Mouse (Mus musculus): ENCODE measurements around the gene Slfn14.
"Not testable (repeated sequence)": the region's sequence is repeated elsewhere in the genome, so short reads cannot be mapped to it uniquely, and the experiment has no call there.

The Slfn14 gene

DNA sequence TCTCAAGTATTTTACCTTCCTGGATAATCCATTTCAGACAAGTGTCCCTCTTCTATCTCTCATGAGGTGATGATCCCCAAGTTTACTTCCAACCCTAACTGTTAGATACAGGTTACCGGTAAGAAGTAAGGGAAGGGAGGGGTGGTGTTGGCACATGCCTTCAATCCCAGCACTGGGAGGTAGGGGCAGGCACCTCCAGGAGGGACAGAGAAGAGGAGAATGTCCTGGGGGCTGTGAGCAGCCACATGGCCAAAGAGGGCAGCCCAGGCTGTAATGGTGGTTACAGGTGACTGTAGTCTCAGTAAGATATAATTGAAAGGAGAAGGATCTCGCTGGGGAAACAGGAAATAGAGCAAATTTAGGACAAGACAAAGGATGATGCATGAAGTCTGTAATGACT, 4.4 kb downstream of the Slfn14 start:
- DNase-seq (ENCODE audit: low read depth) = no peak

DNA sequence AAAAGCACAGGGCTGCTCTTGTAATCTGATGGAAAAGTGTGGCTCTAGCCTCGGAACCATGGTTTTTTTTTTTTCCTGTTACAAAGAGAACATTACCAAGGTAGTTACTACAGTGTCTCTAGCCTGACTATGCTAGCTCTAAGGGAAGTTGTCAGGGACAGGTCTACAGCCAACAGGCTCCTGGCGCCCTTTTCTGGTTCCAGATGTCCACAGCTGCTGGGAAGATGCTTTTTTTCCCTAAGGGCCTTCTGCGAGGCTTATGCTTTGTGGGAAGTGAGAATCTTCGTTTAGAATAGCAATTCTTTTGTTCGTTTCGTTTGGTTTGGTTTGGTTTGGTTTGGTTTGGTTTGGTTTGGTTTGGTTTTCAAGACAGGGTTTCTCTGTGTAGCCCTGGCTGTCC, 6.8 kb downstream of the Slfn14 start:
- no peak for DNase-seq (ENCODE audit: low read depth)

DNA sequence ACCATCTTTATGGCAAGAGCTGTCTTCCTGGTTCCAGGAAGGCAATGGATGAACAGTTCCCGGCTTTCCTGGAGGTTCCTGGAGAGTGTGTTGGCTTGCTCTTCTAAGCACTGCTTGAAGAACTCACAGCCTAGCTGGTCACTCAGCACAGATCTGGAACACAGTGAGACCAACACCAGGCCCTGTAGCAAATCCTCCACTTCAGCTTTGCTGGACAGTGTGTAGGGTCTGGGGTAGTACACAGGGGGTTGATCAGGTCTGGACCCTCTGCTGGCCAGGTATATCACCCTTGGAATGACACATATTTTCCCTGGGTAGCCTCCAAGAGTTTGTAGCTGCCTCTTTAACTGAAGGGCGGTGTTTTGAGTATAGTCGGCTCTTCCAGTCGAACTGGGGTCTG, 7.5 kb downstream of the Slfn14 start:
- DNase-seq (ENCODE audit: low read depth) = no peak

DNA sequence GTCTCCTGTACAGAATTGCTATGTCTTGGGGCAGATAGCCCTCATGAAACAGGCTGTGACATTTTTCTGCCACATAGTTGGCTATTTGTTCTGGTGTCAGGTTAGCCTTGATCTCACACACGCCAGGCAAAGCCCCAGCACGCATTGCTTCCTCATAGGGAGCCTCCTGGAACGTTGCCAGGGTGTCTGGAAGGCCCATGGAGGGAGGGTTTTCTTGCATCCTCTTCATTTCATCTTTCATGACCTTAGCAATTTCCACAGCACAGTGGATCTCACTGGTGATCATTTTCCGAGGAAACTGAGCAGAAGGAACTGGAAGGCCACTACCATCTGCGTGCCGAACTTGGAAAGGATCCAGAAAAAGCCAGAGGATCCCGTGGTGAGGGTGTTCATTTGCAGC, 10.3 kb downstream of the Slfn14 start:
- DNase-seq (ENCODE audit: low read depth) = no peak

DNA sequence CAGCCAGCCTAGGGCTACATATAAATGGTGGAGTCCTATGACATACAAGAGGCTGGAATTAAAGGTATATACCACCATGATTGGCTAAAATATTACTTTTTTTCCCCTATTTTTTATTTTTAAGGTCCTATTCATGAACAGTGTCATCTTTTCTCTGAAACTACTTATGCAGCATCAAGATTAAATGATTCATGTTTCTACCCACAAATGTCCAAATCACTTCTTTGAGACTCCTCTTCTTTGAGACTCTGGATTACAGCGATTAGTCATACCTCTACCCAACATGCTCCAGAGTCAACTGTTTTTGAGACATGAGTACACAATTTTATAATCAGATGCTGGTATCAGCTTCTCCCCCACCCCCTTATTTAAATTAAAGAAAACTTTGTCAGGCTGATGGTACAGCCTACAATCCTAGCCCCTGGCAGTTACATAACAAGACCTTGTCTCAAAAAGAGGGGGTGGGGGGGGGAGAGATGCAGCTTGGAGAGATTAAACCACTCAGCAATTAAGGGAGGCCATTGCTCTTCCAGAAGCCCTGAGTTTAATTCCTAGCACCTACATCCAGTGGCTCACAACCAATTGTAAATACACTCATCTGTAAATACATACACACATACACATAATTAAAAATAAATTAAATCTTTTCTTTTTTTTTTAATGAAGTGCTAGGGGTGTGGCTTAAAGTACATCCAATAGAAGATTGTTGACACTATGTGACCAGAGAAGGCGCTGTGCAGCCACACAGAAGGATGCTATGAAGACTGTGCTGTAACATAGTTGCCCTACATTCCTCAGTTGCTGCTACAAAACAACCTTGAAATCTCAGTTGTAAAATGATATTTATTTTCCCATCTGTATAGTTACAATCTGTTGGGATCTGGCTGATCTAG, 14.3 kb downstream of the Slfn14 start:
- DNase-seq (ENCODE audit: low read depth) = peak; percentile 65

DNA sequence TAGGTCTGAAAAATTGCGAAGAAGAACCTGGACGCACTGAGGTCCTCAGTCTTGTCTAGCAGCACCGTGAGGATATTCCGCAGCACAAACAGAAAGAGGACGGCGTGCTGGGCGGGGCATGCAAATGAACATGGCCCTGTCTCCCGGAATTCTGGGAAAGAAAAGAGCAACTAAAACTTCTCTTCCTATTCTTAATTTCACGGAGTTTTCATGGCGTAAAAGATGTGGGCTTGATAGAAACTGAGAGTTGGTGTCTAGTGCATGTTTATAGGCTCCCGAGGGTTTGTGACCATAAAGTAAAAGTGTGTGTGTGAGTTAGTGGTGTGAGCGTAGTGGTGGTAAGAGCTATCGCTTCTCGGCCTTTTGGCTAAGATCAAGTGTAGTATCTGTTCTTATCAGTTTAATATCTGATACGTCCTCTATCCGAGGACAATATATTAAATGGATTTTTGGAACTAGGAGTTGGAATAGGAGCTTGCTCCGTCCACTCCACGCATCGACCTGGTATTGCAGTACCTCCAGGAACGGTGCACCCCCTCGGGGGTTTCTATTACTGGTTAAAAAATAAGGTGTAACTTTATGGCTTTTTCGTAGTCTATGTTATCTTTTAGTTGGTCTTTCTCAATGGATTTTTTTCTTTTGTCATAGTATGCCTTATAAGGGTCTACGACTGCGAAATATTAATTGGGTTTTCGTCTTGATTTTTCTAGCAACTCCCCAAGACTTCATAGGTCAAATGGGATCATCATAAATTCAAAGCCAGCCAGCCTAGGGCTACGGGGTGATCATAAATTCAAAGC, 15.2 kb downstream of the Slfn14 start:
- DNase-seq (ENCODE audit: low read depth) = peak; percentile 98

DNA sequence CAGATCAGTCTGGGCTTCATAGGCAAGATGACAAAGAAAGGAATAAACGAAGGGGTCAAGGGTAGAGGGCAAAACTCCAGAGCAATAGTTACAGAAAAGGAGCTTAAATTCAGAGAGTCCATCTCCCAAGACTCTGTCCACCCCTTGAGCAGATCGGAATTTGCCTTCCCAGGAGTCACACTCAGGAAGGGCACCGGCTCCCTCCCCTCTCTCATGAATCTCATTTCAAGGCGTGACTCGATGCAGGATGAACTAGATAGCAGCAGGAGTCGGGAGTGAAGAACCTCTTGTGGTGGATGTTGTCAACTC, 15.7 kb downstream of the Slfn14 start:
- DNase-seq (ENCODE audit: low read depth) = no peak

DNA sequence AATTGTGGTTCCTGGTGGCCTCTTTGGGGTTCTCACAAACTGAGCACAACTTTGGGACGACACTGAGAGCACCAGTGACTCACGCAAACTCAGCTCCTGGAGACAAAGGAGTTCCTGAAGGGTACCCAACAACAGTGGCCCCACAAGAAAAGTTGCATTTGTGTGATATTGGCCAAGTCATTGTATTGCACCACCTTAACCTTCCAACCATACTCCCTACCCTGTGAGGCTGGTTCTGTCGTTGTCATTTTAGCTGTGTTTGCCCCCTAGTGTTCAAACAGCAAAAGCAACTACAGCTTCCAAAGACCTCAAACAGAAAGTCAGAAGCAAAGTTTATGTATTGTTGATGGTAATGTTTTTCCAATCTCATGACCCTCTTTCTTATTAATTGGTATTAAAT, 23.4 kb downstream of the Slfn14 start:
- peak; percentile 87 for DNase-seq (ENCODE audit: low read depth)

DNA sequence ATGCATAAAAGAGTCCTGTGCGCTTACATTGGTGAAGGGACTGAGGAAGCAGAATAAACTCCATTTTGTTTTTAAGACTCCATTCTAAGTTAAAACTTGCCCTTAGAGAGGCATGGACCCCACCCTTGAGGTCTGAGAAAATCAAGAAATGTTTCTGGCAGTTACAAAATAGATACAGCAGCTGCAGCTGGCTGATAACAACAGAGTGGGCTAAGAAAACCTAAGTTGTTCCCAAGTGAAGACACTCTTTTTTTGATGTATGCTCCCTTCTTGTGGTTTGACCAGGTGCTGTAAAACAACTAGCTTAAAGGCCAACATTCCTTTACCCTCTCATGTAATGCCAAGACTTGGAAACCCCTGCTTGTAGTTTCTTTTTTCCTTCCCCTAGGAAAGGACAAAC, 23.9 kb downstream of the Slfn14 start:
- peak; percentile 16 for DNase-seq (ENCODE audit: low read depth)

DNA sequence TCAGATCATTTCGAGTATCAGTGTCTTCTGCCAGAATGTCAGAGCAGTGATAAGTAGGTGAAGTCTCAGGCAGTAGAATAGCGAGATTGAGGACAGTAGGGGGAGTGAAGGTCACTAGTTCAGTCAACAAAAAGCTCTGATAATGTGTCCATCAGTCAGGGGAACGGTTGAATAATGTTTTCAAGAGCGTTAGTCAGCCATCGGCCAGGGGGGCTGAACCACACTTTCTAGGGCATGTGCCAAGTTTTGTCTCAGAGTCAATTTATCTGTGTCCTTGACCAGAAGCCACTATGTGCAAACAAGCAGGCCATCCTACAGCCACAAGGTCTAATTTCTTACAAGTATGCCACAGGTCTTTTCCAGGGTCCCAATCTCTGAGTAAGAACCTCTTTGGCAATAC, 29.3 kb downstream of the Slfn14 start:
- DNase-seq (ENCODE audit: low read depth) = peak; percentile 51

DNA sequence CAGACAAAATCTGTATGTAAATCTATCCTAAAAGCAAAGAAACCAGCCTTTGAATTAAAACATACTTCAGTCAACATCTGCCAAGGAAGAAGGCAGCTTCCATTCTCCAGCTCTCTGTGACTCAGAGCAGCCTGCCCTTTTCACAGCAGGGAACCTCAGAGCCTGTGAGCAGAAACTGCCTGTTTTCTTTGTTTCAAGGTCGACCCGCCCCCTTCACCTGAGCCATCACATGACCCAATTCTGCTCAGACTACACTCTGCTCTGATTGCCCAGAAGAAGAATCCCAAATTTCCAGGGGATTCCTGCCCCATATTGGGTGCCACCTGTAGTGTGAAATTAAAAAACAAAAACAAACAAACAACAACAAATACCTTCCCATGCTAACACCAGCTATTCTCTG, 46.7 kb downstream of the Slfn14 start:
- no peak for DNase-seq (ENCODE audit: low read depth)

DNA sequence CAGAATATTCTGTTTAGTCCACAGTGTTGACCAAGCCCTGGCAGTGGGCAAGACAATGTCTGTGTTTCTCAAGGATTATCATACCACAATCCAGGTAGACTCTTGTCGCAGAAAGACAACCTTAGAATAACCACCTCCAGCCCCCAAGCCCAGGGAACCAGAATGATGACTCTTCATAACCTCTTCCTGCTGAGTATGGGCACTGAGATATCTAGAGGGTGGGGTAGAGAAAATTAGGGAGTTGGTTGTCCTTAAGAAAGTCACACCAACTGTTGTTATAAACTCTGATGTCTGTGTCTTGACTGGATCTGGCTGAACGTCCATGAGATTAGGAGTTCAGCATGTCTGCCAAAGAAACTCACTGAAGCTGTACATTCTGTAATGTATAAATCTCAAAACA, 48.1 kb downstream of the Slfn14 start:
- no peak for DNase-seq (ENCODE audit: low read depth)

DNA sequence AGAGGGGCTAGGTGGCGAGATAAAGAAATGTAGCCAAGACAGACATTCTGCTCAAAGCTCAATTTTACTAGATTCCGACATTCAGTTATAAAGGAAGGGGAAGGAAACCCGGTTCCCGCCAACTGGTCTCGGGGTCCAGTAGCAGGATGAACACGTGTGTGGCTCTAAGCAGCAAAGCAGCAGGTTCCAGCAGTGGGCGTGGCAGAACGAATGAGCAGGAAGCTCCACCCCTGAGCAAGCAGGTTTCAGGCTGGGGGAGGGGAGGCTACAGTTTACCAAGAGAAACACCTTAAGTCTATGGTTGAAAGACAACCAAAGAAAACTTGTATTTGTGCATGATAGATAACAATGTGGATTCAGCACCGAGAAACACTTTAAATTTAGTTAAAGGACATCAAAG, 49.1 kb downstream of the Slfn14 start:
- not testable (repeated sequence) for DNase-seq (ENCODE audit: low read depth)

DNA sequence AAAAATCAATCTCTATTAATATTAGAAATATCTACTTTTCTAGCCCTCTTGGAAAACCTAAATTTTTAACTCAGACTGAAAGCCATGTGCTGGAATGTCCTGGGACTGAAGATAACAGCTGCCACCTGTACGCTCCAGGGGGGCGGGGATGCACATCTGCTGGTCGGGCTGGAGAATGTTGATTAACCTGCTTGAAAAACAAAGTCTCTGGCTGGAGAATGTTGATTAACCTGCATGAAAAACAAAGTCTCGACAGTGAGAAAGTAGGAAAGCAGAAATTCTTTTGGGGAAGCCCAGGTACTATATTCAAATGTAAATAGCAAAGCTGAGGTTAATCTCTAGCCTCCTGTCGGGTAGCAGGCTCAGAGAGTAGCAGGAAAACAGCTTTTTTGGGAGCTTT, 52.9 kb downstream of the Slfn14 start:
- not testable (repeated sequence) for DNase-seq (ENCODE audit: low read depth)

DNA sequence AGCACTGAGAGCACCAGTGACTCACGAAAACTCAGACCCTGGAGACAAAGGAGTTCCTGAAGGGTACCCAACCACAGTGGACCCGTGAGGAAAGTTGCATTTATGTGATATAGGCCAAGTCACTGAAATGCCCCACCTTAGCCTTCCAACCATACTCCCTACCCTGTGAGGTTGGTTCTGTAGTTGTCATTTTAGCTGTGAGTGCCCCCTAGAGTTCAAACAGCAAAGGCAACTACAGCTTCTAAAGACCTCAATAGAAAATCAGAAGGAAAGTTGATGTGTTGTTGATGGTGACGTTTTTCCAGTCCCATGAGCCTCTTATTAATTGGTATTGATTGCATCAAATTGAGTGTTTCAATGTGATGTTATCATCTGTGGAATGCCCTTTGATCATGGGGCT, 55.6 kb downstream of the Slfn14 start:
- peak; percentile 79 for DNase-seq (ENCODE audit: low read depth)

DNA sequence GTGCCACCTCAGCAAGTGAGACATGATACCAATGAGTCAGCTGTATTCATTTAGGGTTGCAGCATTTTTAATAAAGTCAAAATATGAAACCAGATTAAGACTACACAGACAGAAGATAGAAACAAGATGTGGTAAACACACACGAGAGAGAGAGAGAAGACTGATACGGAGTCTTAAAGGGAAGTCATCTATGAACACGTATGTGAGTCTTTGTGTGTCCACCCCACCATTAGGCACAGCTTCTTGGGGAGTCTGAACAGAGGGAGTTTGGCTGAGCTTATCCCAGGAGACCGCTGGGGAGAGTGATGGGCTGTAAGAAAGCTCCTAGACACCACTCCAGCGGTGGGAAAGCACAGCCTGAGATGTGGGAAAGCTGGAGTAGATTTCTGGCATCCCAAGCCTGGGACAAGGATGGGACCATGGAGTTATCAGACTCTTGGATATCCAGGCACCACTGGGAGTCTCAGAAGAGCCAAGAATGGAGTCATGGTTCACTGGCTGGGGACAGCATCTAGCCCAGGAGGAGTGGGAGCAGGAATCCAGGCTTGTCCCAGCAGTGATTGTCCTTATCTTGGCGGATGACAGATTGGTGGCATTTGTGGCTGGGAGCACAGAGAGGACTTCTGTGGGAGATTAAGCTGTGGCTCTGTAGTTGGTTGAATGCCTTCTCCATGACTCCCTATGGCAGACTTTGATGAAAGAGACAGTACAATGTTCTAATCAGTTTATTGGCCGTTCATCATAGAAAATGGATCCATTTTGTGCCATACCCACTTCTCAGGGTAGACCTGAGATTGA, 58.4 kb downstream of the Slfn14 start:
- DNase-seq (ENCODE audit: low read depth) = no peak

DNA sequence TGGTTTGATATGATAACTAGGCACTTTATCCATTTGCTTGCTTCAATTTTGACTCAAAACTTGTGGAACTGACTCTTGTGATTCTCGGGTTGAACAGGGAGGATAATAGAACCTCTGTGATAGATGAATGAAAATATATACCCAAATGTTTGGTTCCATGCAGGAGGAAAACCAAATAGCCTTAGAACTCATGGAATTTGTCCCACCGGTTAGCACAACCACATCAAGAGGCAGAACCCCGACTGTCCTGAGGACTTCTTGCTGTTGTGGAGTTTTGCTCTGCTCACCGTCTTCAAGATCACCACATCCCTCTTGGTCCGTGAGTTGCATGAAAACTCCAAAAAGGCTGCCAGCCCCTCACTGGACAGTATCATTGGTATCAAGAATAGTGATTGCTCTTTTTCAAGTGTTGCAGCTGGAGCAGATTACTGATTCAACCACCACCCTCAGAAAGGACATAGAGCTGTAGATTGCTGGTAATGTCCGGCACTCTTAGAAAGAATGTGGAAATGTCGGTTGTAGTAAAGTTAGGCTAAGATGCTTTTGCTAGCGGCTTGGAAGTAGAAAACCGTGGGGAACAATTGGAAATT, 61.1 kb downstream of the Slfn14 start:
- DNase-seq (ENCODE audit: low read depth) = no peak
